Mouse (Mus musculus): ENCODE results near the gene Gsg1l. TPM values are rescaled to one million over a fixed set of nuclear protein-coding genes. Genes with fewer than 3 reads are reported as not detected.

Gene Gsg1l
- total and polyA plus RNA-seq, 2 experiments from 2014 or later = 17.8 to 42.7 TPM

DNA sequence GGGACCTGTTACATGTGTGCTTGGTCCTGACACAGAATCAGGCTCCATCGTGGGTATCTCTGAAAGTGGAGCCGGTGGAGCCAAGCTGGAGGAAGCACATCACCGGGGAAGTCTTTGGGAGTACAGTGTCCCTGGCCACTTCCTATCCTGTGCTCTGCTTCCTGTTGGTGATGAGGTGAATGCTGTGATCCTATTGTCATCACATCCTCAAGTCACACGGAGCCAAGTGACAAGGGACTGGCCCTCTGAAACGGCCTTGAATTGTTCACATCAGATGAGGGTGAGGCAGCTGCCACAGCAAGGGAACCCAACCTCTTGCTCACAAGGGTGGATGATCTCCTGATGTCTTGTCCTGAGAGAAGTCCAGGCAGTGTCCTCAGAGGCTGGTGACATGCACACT is 14.4 kb upstream of the Gsg1l start:
- ATAC-seq (ENCODE audit: low FRiP score) (no peak), DNase-seq (ENCODE audit: low spot score) (no peak)
- H3K27ac ChIP-seq (ENCODE audit: low read depth, low read length) = no peak overlapping the region
- peaks cover 25% of the 10 kb centered on the region for H3K36me3 ChIP-seq (ENCODE audit: insufficient read depth, low read length)
- WGBS = 85% methylated on average over 5 of the region's 5 CpGs
- H3K9me3 ChIP-seq (ENCODE audit: low read length) = no peaks in the 10 kb centered on the region
- H3K27me3 ChIP-seq (ENCODE audit: insufficient read depth, low read length) = no peaks in the 10 kb centered on the region
- H3K4me3 ChIP-seq (ENCODE audit: low read depth, low read length) = no peak overlapping the region
- H3K4me1 ChIP-seq (ENCODE audit: insufficient read depth, low read length) = no peaks in the 10 kb centered on the region
- H3K4me2 ChIP-seq (ENCODE audit: low read depth, low read length, poor library complexity, severe bottlenecking) = no peak overlapping the region
- no peak overlapping the region for H3K9ac ChIP-seq (replicated peaks; ENCODE audit: low read length, poor library complexity, severe bottlenecking)
- no peak for TF ChIP-seq CTCF (IDR thresholded peaks at IDR 0.05)

- no peak for ATAC-seq (ENCODE audit: low FRiP score)
- Histone ChIP-seq H3K9ac (replicated peaks; ENCODE audit: low read length, poor library complexity, severe bottlenecking) (no peak overlapping the region), H3K27me3 (ENCODE audit: insufficient read depth, low read length) (no peaks in the 10 kb centered on the region), H3K4me3 (ENCODE audit: low read depth, low read length) (no peak overlapping the region), H3K4me2 (ENCODE audit: low read depth, low read length, poor library complexity, severe bottlenecking) (no peak overlapping the region), H3K27ac (ENCODE audit: low read depth, low read length) (no peak overlapping the region), H3K4me1 (ENCODE audit: insufficient read depth, low read length) (no peaks in the 10 kb centered on the region), H3K9me3 (ENCODE audit: low read length) (no peaks in the 10 kb centered on the region), H3K36me3 (ENCODE audit: insufficient read depth, low read length) (0 out of 2 replicates have a peak, but pooled peaks cover 11% of the 10 kb centered on the region)
- no peak for TF ChIP-seq CTCF (IDR thresholded peaks at IDR 0.05)
- no peak for DNase-seq (ENCODE audit: low spot score)
- WGBS = 89% methylated on average over 5 of the region's 5 CpGs
These were observed 12.5 kb upstream of the Gsg1l start for GRCm38 (mm10) chr7:126094738-126095137.

DNA sequence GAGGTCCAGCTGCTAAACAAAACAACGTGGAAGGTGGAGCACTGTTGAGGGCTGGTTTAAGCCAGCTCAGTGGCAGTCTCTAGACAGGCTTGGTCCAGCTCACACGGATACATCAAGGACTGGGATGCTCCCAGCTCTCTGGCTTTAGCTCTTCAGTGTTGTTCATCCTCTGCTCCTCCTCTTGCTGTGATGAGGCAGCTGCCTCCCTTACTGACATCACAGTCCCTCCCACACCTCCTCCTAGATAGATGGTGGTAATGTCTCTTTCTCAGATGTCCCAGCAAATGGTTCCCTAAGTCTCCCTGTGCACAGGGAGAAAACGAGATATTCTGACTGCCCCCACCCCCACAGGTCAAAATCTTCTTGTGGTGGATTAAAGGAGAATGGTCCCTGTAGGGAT is 11.0 kb upstream of the Gsg1l start:
- H3K4me1 ChIP-seq (ENCODE audit: insufficient read depth, low read length) = no peaks in the 10 kb centered on the region
- no peak overlapping the region for H3K27ac ChIP-seq (ENCODE audit: low read depth, low read length)
- no peak overlapping the region for H3K9ac ChIP-seq (replicated peaks; ENCODE audit: low read length, poor library complexity, severe bottlenecking)
- no peak overlapping the region for H3K4me2 ChIP-seq (ENCODE audit: low read depth, low read length, poor library complexity, severe bottlenecking)
- H3K9me3 ChIP-seq (ENCODE audit: low read length) = no peaks in the 10 kb centered on the region
- H3K4me3 ChIP-seq (ENCODE audit: low read depth, low read length) = no peak overlapping the region
- no peak for TF ChIP-seq CTCF (IDR thresholded peaks at IDR 0.05)
- no peak for DNase-seq (ENCODE audit: low spot score)
- ATAC-seq (ENCODE audit: low FRiP score) = no peak
- no peaks in the 10 kb centered on the region for H3K27me3 ChIP-seq (ENCODE audit: insufficient read depth, low read length)
- H3K36me3 ChIP-seq (ENCODE audit: insufficient read depth, low read length) = 0 out of 2 replicates have a peak, but pooled peaks cover 3% of the 10 kb centered on the region
- WGBS = 40% methylated on average over 3 of the region's 3 CpGs

- Histone ChIP-seq H3K9me3 (ENCODE audit: low read length) (no peaks in the 10 kb centered on the region), H3K27me3 (ENCODE audit: insufficient read depth, low read length) (no peaks in the 10 kb centered on the region), H3K4me1 (ENCODE audit: insufficient read depth, low read length) (no peaks in the 10 kb centered on the region), H3K27ac (ENCODE audit: low read depth, low read length) (no peak overlapping the region), H3K9ac (replicated peaks; ENCODE audit: low read length, poor library complexity, severe bottlenecking) (no peak overlapping the region), H3K4me2 (ENCODE audit: low read depth, low read length, poor library complexity, severe bottlenecking) (no peak overlapping the region), H3K4me3 (ENCODE audit: low read depth, low read length) (no peak overlapping the region), H3K36me3 (ENCODE audit: insufficient read depth, low read length) (no peaks in the 10 kb centered on the region)
- peak; percentile 91 for TF ChIP-seq CTCF (IDR thresholded peaks at IDR 0.05)
- no peak for ATAC-seq (ENCODE audit: low FRiP score)
- DNase-seq (ENCODE audit: low spot score) = peak; percentile 83
- WGBS = 11% methylated on average over 6 of the region's 6 CpGs
These were observed 7.6 kb upstream of the Gsg1l start for GRCm38 (mm10) chr7:126089782-126090181.

DNA sequence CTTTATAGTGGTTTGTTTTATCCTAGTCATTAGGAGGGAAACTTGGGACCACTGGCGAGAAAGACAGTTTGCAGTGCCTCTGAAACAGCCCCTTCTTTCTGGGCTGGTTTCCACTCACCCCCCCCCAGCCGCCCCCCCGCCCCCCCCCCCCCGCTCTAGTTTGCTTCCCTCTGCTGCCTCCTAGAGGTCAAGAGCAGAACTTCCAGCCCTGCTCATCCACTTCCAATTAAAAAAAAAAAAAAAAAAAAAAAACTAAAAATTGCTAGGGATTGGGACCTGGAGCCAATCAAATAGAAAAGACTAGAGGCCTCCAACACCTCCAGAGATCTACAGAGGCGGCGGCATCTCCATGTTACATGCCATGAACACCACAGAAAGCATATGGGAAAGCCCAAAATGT is 5.9 kb upstream of the Gsg1l start:
- TF ChIP-seq CTCF (IDR thresholded peaks at IDR 0.05) = peak; percentile 57
- H3K9ac ChIP-seq (replicated peaks; ENCODE audit: low read length, poor library complexity, severe bottlenecking) = no peak overlapping the region
- H3K36me3 ChIP-seq (ENCODE audit: insufficient read depth, low read length) = no peaks in the 10 kb centered on the region
- peak; percentile 40 for DNase-seq (ENCODE audit: low spot score)
- ATAC-seq (ENCODE audit: low FRiP score) = no peak
- H3K9me3 ChIP-seq (ENCODE audit: low read length) = no peaks in the 10 kb centered on the region
- H3K4me3 ChIP-seq (ENCODE audit: low read depth, low read length) = no peak overlapping the region
- no peak overlapping the region for H3K4me2 ChIP-seq (ENCODE audit: low read depth, low read length, poor library complexity, severe bottlenecking)
- no peaks in the 10 kb centered on the region for H3K27me3 ChIP-seq (ENCODE audit: insufficient read depth, low read length)
- H3K4me1 ChIP-seq (ENCODE audit: insufficient read depth, low read length) = peaks cover 4% of the 10 kb centered on the region; the same call in 1 of the 2 replicates
- no peak overlapping the region for H3K27ac ChIP-seq (ENCODE audit: low read depth, low read length)
- 20% methylated on average over 6 of the region's 6 CpGs for WGBS

GRCm38 (mm10) chr7:126087602-126088001 is 5.4 kb upstream of the Gsg1l start:
- Histone ChIP-seq H3K27me3 (ENCODE audit: insufficient read depth, low read length) (peaks cover 3% of the 10 kb centered on the region; the same call in 1 of the 2 replicates), H3K4me1 (ENCODE audit: insufficient read depth, low read length) (peaks cover 4% of the 10 kb centered on the region; the same call in 1 of the 2 replicates), H3K9ac (replicated peaks; ENCODE audit: low read length, poor library complexity, severe bottlenecking) (no peak overlapping the region), H3K4me3 (ENCODE audit: low read depth, low read length) (no peak overlapping the region), H3K9me3 (ENCODE audit: low read length) (no peaks in the 10 kb centered on the region), H3K36me3 (ENCODE audit: insufficient read depth, low read length) (no peaks in the 10 kb centered on the region), H3K27ac (ENCODE audit: low read depth, low read length) (no peak overlapping the region), H3K4me2 (ENCODE audit: low read depth, low read length, poor library complexity, severe bottlenecking) (no peak overlapping the region)
- ATAC-seq (ENCODE audit: low FRiP score) (no peak), DNase-seq (ENCODE audit: low spot score) (no peak)
- 71% methylated on average over 10 of the region's 10 CpGs for WGBS
- TF ChIP-seq CTCF (IDR thresholded peaks at IDR 0.05) = no peak

Measured in midbrain, postnatal 0 days (tissue).